Mouse (Mus musculus) right cerebral cortex, postnatal 25 days (tissue): Measurements from ENCODE around the gene Naa40.
A peak's percentile ranks its signal among the peaks of the same experiment; 100 is the strongest.

ENCODE experiments used
- DNase-seq: peaks from one replicate; pipeline ENCODE4 v3.0.0; 2022

Naa40 gene

DNA sequence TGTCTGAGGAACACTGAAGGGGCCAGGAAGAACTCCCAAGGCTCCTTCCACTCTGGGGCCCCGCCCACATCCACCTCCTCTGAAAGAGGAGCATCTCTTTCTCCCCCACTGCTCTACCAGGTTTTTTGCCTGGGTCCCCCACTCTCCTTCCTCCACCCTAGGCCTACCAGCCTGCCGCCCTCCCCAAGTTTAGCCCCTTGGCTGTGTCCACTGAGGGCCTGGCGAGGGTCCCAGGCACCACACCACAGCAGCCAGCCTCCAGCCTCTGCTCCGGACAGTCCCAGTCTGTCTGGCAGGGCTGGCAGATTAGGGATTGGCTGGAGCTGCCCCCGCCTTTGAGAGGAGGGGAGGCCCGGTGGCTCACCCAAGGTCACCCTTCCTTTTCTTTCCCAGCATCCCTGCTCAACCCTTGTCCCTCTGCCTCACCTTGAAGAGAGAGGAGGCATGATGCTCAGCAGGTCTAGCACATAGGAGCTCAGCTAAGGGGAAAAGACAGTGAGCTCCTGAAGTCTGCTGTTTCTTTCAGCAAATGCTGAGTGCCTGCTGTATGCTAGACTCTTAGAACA lies 23.9 kb upstream of the Naa40 start:
- DNase-seq, result peak; percentile 38

DNA sequence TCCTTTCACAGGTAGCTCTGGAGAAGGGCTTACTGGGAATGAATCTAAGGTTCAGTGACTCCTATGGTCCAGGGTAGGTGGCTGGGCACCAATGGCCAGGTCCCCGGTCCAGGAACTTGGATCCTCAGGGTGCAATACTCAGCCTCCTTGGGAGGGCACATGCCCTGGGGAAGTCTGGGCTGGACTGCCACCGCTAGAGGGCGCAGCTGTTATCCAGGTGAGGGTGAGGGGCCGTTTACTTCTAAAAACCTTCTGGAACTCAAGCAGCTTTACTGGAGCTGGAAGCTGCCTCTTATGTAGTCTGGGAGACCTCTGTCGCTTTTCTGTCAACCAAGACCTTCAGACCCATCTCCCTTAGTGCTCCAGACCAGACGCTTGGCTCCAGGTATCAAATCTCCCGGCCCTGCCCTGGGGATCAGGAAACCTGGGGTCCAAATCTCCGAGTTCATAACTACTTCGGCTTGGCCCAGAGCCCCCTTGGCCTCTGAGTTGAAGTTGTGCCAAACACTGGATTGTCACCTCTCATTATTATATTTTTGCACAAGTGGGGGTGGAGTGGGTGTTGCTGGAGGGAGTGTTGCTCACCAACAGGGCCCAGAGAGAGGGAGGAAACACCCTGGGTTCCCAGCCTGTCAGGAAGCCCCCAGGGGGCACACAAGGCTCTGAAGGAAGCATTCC lies 23.2 kb upstream of the Naa40 start:
- DNase-seq, result peak; percentile 70

DNA sequence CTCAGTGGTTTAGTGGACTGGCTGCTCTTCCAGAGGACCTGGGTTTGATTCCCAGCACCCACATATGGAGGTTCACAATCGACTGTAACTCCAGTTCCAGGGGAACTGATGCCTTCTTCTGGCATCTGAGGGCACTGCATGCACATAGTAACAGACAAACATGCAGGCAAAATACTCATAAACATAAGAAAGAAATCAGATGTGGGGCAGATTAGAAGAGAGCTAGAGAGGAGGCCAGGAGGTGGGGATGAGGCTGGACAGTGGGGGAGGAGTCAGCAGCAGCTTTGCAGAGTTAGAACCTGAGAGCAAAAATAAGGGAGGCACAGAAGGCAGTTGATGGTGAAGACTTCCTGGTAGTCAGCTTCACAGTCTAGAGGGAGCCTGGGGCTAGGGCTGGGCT lies 21.6 kb upstream of the Naa40 start:
- no peak for DNase-seq

DNA sequence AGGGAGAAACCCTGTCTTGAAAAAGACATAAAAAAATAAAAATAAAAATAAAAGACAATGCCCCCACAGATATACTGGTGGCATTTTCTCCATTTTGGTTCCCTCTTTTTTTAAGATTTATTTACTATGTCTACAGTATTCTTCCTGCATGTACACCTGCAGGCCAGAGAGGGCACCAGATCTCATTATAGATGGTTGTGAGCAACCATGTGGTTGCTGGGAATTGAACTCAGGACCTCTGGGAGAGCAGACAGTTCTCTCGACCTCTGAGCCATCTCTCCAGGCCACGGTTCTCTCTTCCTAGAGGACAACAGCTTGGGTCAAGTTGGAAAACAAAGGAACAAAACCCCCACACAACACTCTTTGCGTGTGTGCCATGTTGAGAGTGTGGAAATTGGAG lies 21.0 kb upstream of the Naa40 start:
- no peak for DNase-seq

DNA sequence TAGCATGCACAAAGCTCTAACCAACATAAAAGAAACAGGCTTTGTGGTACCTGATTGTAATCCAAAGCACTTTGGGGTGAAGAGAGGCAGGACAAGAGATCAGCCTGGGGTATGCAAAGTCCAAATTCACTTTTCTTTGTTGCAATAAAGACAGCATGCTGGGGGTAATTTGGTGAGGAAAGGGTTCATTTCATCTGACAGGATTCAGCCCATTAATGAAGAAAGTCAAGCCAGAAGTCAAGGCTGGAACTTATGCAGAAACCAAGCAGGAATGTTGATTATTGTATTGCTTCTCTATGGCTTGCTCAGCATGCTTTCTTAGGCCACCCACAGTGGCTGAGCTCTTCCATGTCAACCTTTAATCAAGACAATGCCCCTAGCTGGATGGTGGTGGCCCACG lies 20.5 kb upstream of the Naa40 start:
- DNase-seq, result no peak

DNA sequence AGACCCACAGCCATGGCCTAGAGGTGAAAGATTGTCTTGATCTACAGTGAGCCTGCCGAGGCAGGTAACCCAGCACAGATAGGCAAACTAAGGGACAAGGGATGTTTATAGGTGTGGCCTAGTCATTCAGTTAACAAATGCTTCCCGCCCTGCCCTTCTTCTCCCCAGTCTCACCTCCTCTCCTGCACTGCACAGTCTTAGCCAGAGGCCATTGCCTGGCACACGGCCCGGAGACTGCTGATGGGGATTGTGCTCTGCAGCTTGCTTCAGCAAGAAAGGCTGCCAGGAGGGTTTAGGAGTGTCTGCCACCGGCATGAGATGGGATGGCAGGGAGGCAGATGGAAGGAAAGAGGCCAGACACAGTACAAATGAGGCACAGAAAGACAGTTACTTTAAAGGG lies 16.9 kb upstream of the Naa40 start:
- no peak for DNase-seq

DNA sequence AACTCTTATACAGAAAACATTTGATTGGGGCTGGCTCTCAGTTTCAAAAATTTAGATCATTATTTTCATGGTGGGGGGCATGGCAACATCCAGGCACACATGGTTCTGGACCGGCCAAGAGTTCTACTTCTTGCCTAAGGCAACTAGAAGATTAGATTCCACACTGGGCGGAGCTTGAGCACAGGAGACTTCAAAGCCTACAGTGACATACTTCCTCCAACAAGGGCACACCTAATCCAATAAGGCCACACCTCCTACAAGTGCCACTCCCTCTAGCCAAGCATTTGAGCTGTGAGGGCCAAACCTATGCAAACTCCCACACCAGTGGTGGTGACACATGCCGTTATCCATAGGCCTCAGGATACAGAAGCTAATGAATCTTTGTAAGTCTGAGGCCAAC lies 5.0 kb upstream of the Naa40 start:
- DNase-seq, result no peak

DNA sequence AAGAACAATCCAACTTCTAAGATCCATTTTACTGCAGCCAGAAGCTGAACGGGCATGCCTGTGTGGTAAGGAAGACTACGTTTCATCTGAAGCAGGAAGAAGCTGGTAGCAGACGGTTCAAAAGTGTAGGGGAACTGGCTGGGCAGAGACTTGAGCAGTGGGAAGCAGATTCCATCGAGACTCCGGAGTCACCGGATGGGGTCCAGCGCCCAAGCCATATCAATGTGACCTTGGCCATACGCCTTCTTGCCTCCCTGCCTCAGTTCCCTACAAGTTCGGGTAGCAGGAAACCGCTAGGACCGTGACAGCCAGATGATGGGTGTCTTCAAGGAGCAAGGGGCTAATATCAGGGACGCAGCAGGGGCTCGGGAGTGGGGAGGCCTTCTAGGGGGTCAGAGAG lies 692 bp downstream of the Naa40 start:
- DNase-seq, result no peak

DNA sequence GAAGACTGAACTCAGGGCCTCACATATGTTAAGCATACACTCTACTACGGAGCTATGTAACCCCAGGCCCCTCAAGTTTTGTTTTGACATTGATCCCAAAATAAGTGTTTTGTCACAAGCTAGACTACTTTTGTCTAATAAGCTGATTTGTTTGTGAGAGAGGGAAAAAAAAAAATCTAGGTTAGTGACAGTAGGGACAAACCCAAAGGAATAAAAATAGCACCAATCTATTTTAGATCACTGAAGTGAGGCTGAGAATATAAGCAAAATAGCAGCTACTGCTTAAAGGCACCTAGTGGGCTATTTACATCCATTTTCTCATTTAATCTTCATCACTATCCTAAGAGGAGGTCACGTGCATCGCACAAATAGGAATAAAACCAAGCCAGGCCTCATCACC lies 1.4 kb downstream of the Naa40 start:
- DNase-seq, result no peak

DNA sequence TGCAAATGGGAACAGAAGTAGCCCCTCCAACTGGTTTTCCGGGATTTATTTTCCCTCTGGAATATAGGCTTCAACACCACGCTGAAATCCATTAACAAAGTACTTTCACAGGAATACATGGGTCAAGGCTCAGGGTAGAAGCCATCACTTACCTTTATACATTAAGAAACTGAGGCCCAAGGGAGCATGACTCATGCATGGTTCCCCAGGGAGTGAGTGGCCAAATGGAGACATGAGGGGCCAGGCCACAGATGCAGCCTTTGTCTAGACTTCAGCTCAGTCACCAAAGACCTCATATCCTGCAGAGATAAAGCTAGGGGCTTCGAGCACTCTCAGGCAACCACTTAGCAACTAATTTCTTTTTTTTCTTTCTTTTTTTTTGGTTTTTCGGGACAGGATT lies 4.2 kb downstream of the Naa40 start:
- no peak for DNase-seq

DNA sequence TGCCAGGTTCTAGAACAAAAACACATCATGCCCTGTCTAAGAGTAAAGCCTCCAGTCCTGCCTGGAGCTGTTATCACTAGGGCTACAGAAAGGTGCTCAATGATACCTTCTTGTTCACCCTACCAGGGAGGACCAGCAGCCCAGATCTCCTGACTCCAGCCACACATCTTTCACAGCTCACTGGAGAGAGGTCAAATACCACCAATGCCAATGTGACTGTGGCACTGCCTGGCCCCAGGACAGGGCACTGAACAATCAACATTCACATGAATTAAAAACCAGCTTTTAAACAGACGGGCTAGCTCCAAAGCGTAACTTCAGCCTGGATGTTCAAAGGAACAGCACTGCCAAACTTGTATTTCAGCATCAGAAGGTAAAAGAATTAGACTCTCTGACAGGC lies 5.0 kb downstream of the Naa40 start:
- DNase-seq, result no peak

DNA sequence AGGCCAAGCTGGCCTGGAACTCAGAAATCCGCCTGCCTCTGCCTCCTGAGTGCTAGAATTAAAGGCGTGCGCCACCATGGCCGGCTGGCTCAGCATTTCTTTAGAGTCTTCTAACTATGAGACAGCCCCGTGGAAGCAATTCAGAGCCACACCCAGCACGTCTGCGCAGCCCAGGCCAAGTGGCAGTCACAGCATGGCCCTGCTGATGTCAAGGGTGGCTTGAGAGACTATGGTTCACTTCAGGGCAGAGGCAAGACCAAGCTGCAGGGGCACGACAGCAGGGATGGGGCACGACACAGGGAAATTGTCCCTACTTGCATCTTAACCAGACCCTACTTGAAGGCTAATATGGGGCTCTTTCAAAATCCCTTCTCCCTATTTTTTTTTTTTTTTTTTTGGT lies 5.5 kb downstream of the Naa40 start:
- DNase-seq, result no peak

DNA sequence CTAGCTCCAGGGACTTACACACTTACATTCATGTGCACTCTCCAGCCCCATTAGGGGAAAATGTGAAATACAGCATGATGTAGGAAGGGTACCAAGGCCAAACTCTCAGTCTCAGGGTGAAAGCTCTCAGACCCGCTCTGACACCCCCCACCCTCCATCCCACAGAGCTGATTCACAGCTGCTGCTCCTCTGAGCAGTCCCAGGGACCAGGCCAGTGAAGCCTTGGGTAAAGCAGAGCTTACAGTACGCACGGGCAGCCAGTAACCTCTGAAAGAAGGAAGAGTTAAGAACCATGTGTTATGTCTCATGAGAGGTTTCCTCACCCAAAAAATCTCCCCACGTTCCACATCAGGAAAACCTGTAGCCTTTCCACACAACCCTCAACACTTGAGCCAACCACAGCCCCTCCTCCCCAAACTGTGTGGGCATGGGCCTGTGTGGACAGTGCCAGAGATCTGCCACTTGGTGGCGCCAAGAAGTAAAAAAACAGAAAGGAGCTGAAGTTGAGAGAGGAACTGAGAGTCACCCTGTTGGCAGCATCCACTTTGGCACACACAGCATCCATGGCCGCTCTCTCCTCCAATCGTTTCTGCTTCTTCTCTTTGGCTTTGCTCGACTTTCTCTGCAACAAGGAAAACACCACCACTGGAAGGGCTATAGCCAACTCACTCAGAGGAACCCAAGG lies 6.3 kb downstream of the Naa40 start:
- peak; percentile 79 for DNase-seq

DNA sequence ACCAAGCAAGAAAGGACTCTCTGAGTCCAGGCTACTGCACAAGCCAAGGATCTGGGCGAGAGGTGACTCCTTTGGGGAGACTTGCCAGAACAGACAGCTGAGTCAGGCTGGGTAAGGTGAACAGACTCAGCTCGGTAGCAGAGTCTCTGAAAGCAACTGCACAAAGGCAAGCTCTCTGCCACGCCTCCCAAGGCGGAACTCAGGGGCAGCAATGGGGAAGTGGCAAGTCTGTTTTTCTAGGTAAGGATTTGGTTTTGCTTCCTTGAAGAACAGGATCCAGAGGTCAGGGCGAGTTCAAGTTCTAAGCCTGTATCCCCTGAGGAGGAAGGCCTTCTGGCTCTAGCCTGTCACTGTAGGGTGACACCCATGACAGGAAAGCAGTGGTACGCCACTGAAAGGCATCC lies 14.5 kb downstream of the Naa40 start:
- DNase-seq, result no peak

DNA sequence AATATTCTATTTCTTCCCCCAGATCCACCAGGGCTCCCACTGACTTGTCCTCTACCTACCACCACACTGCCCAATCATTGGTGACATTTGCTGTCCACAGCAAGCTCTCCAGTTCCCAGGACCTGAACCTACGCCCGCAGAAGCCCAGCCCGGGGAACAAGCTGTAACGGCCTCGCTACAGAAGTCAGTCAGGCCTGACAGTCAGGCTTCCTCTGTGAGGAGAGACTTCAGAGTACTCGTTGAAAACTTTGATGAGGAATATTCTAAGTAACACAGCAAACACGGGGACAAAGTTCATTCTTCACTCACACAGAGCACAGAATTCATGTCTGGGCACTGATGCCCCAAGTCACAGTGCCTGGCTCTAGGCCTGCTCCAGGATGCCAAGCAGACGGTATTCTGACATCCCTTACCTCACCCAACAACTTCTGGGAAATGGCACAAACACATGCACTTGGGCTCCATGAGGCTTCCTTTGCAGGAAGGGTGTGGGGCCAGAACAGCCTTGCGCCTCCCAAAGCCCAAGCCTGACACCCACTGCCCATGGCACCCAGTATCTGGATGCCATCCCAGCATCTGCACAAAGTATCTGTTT lies 15.8 kb downstream of the Naa40 start:
- DNase-seq, result no peak

DNA sequence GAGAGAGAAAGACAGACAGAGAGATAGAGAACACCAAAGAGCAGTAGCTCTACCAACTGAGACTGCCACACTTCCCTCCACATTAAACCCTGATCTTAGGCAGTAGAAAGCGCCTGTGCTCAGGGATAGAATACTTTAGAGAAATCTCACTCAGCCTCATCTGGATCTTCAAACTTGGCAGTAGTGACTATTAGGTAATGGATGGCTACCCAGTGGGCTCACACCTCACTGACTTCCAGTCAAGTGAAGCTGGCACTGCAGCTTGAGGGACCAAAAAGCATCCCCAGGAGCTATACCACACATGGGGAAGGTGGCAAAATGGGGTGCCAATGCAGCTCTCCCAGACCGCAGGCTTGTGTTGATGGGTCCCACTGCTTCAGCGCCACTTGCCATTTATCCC lies 16.7 kb downstream of the Naa40 start:
- DNase-seq, result no peak

DNA sequence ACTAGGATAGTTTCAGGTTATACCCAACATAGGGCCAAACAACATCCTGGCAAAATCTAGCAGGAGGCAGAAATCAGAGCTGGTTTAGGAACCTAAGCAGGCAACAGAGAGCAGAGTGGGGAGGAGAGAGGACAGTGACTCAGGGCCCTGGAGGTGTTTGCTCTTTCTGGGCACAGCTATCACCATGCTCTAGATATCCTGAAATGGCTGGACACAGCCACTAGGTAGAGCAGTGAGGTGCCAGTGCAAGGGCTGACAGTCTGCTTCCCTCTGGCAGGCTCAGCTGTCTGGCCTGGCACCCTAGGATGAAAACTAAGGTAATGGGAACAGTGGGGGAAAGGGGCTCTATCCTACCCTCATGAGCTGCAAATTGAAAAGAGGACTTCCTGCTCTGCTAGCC lies 17.5 kb downstream of the Naa40 start:
- no peak for DNase-seq

DNA sequence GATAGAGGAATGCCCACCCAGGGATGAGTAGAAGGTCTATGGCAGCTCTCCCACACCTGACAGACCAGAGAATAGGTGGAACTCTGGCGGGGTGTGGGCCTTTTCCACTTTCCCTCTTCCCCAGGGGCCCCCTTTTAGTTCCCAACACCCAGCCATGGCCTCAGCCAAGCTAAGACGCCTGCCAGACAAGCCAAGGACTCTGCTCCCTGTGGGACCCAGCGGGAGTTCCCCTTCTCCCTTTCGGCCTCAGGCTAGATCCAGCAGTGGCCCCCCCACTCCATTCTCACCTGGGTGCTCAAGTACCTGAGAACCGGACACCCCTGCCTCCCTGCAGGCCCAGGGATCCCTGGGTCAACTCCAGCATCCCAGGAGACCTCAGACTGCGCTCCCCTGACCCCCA lies 18.8 kb downstream of the Naa40 start:
- no peak for DNase-seq

DNA sequence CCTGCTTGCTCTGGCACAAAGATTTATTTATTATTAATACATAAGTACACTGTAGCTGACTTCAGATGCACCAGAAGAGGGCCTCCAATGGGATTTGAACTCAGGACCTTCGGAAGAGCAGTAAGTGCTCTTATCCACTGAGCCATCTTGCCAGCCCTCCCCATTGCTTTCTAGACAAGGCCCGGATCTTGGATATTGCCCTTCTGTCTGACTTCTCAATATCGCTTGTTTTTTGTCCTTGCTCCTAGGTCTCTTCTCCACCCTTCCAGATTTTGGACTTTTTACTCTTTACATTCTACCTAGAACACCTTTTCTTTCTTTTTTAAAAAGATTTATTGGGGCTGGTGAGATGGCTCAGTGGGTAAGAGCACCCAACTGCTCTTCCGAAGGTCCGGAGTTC lies 22.2 kb downstream of the Naa40 start:
- no peak for DNase-seq

DNA sequence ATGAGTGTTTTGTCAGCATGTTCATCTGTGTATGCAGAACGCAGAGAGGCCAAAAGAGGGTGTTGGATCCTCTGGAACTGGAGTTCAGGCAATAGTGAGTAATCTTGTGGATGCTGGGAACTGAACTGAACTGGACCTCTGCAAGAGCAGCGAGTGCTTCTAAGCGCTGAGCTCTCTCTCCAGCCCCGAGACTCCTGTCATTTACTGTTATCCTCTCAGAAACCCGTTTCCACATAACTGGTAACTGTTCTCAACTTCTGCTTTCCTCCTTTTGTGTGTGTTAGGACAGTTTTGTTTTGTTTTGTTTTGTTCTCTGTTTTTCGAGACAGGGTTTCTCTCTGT lies 23.1 kb downstream of the Naa40 start:
- no peak for DNase-seq

DNA sequence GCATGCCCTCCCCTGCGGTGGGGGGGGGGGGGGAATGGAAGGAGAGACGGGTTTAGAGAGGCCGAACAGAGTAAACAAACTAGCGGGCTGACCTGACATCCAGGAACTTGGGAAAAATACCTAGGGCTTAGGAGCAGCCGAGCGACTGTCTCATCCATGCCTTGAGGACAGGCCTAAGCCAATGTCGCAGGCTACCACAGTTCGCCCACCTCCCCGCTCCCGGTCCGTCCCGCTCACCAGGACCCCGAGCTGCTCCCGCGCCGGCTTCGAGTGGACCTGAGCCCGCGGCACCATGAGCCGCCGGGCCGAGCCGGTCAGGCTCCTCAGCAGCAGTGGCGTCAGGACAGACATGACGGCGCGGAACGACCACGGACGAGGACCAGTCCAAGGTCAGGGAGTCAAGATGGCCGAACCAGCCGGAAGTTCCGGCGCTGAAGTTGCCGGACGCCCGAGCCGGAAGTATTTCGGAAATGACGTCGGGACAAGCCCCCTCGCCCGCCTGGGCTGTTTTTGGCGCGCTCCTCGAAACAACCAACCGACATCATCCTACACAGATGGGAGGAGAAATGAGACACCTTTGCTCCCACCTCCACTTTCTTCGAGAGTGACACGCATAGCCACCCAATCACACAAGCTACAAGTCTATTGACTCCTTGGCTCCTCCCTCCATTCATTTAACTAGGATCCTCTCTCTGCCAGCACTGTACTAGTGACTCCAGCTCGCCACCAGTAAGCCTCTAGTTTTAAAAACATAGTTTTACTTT lies 23.6 kb downstream of the Naa40 start, which contains the start of gene Cox8a:
Gene Cox8a (minus strand): TSS at position 455 of the 764 bp plus-strand sequence.
- peak; percentile 97 for DNase-seq

DNA sequence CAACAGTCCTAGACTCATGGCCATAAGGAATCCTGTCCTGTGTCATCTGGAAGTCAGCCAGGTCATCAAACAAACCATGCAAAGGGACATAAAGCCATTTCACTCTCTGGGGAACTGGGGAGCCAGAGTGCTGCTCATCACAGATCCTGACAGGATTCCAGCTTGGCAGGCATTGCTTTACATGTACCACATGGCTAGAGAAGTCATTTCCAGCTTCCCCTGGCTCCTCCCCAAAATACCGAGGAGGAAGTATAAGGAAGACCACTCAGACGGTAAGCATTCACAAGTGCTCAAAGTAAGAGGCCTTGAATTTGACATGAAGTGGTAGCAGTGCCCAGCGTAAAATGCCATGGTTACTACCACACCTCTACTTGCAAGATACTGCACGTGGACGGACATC lies 26.5 kb downstream of the Naa40 start:
- no peak for DNase-seq

DNA sequence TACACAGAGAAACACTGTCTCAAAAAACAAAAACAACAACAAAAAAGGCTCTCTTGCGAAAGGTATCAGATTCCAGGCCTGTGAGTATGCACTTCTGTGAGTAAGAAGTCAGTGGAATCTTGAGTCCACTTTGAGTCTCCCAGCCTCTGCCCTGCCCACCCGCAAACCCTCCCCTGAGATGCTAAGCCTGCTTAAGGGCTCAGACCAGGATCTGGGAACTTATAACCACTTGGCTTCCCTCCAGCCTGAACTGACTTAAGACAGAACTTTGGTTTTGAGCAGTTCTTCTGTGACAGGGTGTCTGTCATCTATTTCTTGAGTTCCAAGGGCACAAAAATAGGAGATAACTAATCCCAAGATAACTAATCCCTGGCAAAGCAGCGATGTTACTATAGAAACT lies 28.0 kb downstream of the Naa40 start:
- DNase-seq, result no peak

DNA sequence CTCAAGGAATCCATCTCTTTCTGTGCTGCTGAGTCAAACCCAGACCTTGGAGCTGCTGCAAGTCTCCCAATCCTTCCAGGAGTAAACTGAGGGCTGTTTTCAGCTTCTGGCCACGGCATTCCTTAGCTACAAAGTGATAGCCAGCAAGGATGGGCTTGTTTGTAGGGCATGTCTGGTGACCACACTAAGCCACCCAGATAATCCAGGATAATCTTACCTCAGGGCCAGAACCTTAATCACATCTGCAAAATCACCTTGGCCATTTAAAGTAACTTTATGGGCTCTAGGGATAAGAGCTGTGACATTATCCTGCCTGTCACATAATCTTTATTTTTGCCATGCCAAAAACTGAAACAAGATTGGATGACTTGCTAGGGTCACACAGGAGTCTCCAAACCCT lies 28.8 kb downstream of the Naa40 start:
- DNase-seq, result no peak
